Mouse (Mus musculus): ENCODE measurements at regions not wholly inside any gene's neighbourhood (a gene's known extent, or its start where the extent isn't known, plus 50 kb on each side); places are given as distances from the start of the nearest gene placed in this dataset.
A peak's percentile ranks its signal among the peaks of the same experiment; 100 is the strongest.

DNA sequence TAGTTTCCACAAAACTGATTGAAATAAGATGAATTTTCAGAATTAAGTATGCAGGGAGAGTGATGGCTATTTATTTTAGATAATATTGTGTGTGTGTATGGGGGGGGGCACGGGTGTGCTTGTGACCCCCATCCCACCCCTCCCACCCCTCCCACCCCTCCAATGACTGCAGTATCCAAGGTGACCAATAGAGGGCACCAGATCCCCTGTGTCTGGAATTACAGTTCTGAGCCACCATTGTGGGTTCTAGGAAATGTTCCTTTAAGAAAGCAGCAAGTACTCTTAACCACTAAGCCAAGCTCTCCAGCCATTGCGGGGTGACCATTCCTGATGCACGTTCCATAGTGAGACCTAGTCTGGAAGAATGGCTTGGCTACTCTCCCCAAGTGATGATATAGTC lies 101.1 kb upstream of the Rxfp2 start:
- Histone ChIP-seq H3K4me3 (no peak overlapping the region), H3K27ac (no peak overlapping the region)
- TF ChIP-seq CTCF (conservative IDR thresholded peaks at IDR 0.05) = peak; percentile 74
- DNase-seq (ENCODE audit: low spot score in 2 of 2) = no peak

DNA sequence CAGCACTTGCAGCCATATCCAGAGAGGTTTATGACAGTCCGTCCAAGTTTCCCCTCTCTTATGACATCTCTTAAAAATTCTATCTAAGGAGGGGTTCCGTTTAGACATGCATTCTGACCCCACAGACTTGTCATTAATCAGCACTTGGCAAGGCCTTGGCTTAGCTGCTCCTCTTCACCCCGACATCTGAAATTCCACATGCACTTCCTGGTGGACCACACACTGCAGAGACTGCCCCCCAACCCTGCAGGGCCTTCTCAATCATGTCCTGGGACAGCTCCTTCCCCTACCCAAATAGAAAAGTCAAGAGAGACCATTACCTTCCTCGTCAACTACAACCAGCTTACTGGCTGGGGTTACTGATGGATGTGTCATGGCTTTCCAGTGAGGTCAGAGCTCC lies 99.4 kb upstream of the Rxfp2 start:
- no peak for TF ChIP-seq CTCF (conservative IDR thresholded peaks at IDR 0.05)
- Histone ChIP-seq H3K4me3 (no peak overlapping the region), H3K27ac (no peak overlapping the region)
- DNase-seq (ENCODE audit: low spot score in 2 of 2) = no peak

DNA sequence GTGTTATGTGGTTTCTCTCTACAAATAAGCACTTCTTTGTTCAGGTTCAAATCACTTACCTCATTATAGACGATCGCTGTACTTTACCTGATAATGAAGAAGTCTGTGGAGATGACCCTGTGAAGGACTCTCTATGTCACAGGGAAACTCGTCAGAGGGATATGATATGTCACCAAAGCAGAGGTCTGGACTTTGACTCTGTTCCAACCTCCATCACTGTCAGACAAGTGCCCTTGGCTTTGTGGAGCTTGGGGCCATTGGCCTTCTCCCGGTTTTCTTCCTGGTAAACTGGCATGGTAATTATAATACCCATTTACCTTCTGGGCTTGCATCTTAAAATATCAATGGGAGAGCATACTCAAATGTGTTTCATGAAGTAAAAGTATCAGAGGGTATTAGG lies 98.1 kb upstream of the Rxfp2 start:
- no peak for TF ChIP-seq CTCF (conservative IDR thresholded peaks at IDR 0.05)
- Histone ChIP-seq H3K4me3 (no peak overlapping the region), H3K27ac (no peak overlapping the region)
- no peak for DNase-seq (ENCODE audit: low spot score in 2 of 2)

DNA sequence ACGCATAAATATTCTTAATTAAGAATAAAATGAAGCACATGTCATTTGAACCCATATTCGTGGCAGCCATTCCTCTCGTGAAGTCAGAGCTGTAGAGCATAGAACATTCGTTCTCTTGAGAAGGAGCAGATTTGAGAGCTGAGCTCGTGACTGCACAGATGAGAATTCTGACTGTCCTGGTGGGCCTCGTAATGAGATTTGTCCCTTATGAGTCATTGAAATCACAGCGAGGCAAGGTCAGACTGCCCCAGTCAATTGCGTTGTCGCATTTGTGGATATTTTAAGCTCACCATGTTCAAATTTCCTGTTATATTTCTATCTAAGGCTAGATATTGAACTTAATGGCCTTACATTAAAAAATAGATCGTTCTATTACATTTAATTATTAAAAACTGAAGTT lies 94.0 kb upstream of the Rxfp2 start:
- DNase-seq (ENCODE audit: low spot score in 2 of 2) = no peak
- no peak overlapping the region for H3K4me3 ChIP-seq
- TF ChIP-seq CTCF (conservative IDR thresholded peaks at IDR 0.05) = no peak
- H3K27ac ChIP-seq = no peak overlapping the region

DNA sequence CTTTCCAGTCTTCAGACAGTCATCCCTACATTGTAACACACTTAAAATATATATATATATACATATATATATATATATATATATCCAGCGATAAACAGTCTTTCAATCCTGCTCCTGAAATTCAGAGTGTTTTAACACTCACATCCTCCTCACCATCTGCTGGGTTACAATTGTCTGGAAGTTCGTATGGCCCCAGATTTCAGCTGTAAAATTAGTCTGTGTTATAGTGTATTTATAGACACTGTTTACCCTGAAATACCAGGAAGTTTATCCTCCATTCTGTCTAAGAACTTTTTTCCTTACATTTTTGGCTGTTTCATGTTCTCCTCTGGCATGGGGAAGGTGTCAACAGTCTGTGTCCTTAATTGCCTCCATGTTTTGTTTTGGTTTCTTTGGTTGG lies 91.7 kb upstream of the Rxfp2 start:
- no peak overlapping the region for H3K27ac ChIP-seq
- peak in 1 of 2 experiments; percentile 16 for DNase-seq (ENCODE audit: low spot score in 2 of 2)
- TF ChIP-seq CTCF (conservative IDR thresholded peaks at IDR 0.05) = no peak
- H3K4me3 ChIP-seq = no peak overlapping the region

DNA sequence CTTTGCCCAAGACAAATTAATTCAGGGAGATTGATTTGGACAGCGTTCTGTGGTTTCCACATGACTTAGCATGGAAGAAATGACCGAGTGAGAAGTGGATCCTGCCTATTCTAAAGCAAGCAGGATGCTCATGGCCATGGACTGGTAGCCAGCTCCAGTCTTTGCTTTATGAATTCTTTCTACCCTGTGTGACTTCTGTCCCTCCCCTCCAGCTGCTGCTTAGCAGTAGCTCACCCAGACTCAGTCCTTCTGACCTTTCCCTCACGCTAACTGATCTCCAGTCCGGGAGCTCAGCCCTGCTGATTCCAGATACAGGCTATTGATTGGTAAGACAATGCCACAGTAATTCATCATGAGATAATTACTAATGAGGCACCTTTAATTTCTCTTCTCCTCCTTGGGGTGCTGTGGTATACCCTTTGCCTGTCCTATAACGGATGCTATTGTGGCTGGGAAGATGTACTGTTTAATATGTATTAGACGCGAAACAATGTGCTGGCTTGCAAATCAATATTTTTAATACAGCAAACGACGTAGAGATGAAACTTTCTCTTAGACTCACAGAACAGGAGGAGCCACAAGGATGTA lies 86.8 kb upstream of the Rxfp2 start:
- DNase-seq (ENCODE audit: low spot score in 2 of 2) = no peak
- no peak overlapping the region for H3K27ac ChIP-seq
- H3K4me3 ChIP-seq = no peak overlapping the region
- TF ChIP-seq CTCF (conservative IDR thresholded peaks at IDR 0.05) = no peak

DNA sequence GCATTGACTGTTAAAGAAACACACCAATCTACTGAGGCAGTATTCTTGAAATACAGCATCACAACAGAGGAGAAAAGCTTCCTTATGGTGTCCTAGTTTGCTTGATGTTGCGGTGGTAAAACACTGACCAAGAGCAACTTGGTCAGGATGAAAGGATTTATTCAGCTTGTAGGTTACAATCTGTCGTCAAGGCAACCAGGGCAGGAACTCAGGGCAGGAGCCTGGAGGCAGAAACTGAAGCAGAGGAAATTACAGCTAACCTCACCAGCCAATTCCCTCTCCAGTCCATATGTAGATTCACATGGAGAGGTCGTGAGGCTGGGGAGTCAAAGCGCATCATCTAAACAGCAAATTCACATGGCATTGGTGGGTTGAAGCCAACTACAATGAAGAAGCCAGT lies 86.3 kb upstream of the Rxfp2 start:
- Histone ChIP-seq H3K27ac (no peak overlapping the region), H3K4me3 (no peak overlapping the region)
- no peak for TF ChIP-seq CTCF (conservative IDR thresholded peaks at IDR 0.05)
- no peak for DNase-seq (ENCODE audit: low spot score in 2 of 2)

DNA sequence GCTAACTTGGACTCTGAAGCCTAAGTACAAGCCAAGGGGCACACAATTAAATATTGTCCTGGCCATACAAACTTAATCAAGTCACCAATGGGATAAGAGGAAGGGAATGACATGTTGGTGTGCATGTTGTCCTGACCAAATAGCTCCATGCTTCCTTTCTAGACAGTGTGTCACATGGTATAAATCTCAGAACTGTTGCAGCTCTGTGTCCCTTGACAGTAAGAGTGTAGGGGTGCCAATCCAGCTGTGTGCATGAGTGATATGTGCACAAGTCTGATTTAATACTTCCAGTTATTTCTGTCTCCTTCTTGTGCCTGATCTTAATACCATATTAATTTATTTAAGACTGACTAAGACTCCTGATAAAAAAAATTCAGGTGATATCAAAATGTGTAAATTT lies 72.8 kb upstream of the Rxfp2 start:
- no peak for TF ChIP-seq CTCF (conservative IDR thresholded peaks at IDR 0.05)
- Histone ChIP-seq H3K4me3 (no peak overlapping the region), H3K27ac (no peak overlapping the region)
- DNase-seq (ENCODE audit: low spot score in 2 of 2) = no peak

DNA sequence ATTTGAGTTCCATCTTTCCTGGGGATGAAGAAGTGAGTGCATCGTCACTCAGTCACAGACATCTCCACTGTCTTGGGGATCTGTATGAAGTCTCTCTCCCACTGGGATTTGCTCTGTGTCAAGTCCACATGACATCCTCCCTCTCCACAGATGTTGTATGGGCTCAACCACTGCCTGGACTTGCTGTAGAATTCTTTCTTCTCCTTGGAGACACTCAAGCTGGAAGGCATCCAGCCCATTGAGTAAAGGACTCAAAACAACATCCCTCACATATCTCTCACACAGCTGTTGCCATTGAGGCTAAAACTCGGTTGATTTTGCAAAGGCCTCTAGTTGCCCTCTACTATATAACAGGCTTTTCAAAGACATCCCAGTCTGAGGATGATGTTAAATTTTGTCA lies 71.0 kb upstream of the Rxfp2 start:
- Histone ChIP-seq H3K27ac (no peak overlapping the region), H3K4me3 (no peak overlapping the region)
- DNase-seq (ENCODE audit: low spot score in 2 of 2) = no peak
- no peak for TF ChIP-seq CTCF (conservative IDR thresholded peaks at IDR 0.05)

DNA sequence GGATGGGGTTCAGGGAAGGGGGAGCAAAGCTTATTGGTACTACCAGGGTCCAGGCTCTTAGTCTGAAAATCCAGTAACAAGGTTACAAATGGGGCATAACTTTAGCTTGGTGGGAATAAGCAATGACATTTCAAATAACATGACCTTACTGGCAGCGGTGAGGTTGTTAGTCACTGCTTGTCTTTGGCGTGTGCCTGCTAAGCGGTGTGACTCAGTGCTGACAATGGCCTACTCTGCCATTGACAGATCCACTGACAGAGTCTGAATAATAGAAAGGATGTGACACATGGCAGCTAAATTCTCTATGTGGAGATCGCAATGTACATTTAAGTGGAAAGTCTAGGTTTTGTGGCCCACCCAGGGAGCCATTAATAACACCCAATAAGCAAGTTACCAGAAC lies 61.5 kb upstream of the Rxfp2 start:
- DNase-seq (ENCODE audit: low spot score in 2 of 2) = no peak
- no peak for TF ChIP-seq CTCF (conservative IDR thresholded peaks at IDR 0.05)
- Histone ChIP-seq H3K27ac (no peak overlapping the region), H3K4me3 (no peak overlapping the region)

DNA sequence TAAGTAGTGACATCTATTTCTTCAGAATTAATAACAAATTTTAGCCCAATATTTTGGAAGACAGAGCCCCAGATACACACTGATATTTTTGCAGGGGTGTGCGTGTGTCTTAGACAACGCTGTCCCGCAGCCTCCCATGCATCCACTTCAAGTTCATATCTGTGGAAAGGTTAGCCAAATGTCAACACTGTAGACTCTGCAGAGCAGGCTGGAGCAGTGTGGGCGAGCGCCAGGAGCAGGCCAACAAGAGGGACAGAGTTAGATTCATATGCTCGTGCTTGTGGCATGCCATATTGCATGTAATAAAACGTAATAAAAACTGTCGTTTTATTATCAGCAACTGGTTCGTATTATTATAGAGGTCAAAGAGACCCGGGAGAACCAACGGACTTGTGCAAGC lies 57.3 kb upstream of the Rxfp2 start:
- no peak overlapping the region for H3K4me3 ChIP-seq
- H3K27ac ChIP-seq = no peak overlapping the region
- no peak for DNase-seq (ENCODE audit: low spot score in 2 of 2)
- no peak for TF ChIP-seq CTCF (conservative IDR thresholded peaks at IDR 0.05)

DNA sequence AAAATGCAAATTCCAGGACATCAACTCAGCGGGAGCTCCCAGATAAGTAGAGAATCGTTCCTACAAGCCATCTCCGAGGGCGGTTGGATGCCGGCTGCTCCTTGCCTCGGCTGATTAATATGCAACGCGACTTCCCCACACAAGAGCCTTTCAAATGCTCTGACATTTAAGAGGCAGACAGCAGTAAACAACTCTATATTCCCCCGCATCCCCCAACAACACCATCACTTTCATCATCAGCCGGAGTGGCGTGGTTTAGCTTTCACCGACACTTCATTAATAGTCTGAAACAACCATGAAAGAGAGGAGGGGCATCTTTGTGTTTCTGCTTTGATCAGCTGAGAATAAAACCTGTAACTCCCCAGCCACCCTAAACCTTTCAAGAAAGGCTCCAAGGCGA lies 53.7 kb upstream of the Rxfp2 start:
- peak in 1 of 2 experiments; percentile 49 for DNase-seq (ENCODE audit: low spot score in 2 of 2)
- no peak for TF ChIP-seq CTCF (conservative IDR thresholded peaks at IDR 0.05)

More for the DNA sequence above, 53.7 kb upstream of the Rxfp2 start:
- Histone ChIP-seq H3K27ac (no peak overlapping the region), H3K4me3 (no peak overlapping the region; the same call in 1 of the 2 replicates)
